Mouse (Mus musculus): ENCODE results near the gene Tmem237.

Tmem237 gene

GRCm38 (mm10) chr1:59101020-59101419 lies 19.2 kb downstream of the Tmem237 start:
- no peak for DNase-seq (ENCODE audit: low read depth, low spot score)

DNA sequence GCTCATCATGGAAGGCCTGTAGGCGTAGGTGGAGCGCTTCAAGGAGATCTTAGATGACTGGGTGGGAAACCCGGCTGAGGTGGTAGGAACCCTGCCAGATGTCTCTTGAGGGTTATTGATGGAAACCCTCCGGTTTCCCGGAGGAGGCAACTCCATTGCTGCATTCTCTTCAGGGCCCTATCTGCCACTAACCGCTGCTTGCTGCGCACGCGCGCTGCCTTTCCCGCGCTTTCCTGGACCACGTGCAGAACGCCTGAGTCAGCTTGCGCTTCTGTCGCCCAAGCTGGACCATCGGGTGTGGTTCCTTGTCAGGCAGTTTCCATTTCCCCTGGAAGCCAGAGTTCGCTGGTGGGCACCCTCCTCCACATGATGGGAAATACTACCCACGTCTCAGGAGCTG lies 25.5 kb downstream of the Tmem237 start, which contains the start of gene C2cd6:
Gene C2cd6, minus strand, starts transcription at position 196 of the 400 bp plus-strand sequence.
- DNase-seq (ENCODE audit: low read depth, low spot score), result no peak

GRCm38 (mm10) chr1:59070867-59071266 lies 49.3 kb downstream of the Tmem237 start:
- DNase-seq (ENCODE audit: low read depth, low spot score), result no peak

DNA sequence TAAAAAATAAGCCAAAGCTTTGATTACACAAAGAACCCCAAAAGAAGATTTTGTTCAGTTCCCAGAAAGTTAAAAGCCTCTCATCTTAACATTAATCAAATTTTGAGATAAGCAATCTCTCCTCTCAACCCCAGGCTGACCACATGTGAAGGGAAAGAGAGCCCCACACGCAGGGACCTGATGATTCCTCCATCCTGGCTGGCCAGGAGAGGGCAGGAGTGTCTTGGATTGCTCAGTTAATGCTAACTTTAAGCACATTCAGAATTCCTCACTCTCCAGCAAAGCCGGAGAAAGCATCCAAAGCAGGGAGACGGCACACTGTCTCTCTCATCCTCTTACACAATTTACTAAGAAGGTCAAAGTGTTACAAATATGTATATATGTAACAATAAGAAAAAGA lies 52.2 kb downstream of the Tmem237 start:
- peak; percentile 36 for DNase-seq (ENCODE audit: low read depth, low spot score)

DNA sequence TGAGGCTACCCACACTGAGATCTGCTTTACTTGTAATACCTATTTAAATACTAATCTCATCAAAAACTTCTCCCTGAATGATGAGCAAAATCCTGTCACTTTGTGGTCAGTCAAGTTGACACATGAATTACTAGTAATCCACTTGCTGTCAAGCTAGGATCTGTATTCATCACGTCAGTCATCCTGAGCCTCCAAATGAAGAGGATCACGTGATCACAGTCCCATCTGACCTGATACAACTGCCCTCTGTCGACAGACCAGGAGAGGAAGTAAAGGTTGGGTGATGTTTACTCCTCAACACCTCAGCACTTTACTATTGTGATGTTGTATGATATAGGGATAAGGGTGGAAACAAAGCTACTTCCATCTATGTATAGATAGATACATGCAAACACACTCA lies 56.5 kb downstream of the Tmem237 start:
- no peak for DNase-seq (ENCODE audit: low read depth, low spot score)

- DNase-seq (ENCODE audit: low read depth, low spot score), result no peak
These were observed 63.3 kb downstream of the Tmem237 start for GRCm38 (mm10) chr1:59056955-59057354.

- DNase-seq (ENCODE audit: low read depth, low spot score), result no peak
These were observed 68.9 kb downstream of the Tmem237 start for GRCm38 (mm10) chr1:59051306-59051705.
